Mouse (Mus musculus): ENCODE measurements around the gene Rpl27. TPM values are rescaled to one million over a fixed set of nuclear protein-coding genes. Genes with fewer than 3 reads are reported as not detected.

Gene Rpl27
- total and polyA plus RNA-seq, 3 experiments = 909 to 5,728 (median 3,039) TPM

DNA sequence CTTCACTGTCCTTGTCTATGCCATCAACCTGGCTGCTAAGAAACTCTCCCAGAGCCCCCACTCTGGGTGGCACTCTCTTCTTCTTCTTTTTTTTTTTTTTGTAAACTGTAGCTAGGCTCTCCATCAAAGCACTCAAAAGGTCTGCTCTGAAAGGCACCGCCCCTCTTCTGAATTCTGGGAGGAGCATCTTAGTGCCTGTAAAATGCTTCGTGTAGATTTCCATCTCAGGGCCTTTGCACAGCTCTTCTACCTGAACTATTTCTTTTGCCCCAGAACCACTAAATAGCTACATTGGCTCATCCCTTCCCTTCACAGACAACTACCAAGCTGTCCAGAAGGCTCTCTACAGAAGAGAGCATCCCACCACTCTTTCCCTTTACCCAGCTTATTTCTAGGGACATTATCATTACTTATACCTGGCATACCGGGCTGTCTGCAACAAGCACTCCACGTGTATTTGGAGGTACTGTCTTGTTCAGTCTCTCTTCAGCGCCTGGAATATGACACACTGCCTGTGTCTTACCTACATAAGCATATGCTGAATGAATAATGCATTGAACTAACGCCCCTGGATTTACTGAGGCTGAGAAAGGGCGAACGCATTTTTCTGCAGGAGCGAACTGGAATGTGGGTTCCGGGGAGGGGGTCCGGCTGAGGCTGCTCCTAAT is 25.5 kb upstream of the Rpl27 start:
- TF ChIP-seq POLR2AphosphoS2 (IDR thresholded peaks at IDR 0.05; ENCODE audit: low read depth, low read length) (no peak), ZC3H11A (IDR thresholded peaks at IDR 0.05; ENCODE audit: low read depth, low read length) (no peak), MAFK (IDR thresholded peaks at IDR 0.05; ENCODE audit: insufficient replicate concordance, low read length) (no peak), MAX (IDR thresholded peaks at IDR 0.05; ENCODE audit: low read length) (peak; percentile 77; the same call in 1 of the 2 replicates), NELFE (IDR thresholded peaks at IDR 0.05; ENCODE audit: low read depth, low read length) (peak; percentile 63), ZKSCAN1 (IDR thresholded peaks at IDR 0.05; ENCODE audit: borderline replicate concordance, low read depth, low read length) (no peak), ZNF384 (IDR thresholded peaks at IDR 0.05; ENCODE audit: low read depth, low read length) (peak; percentile 84), CHD2 (IDR thresholded peaks at IDR 0.05; ENCODE audit: low read length) (no peak), ETS1 (conservative IDR thresholded peaks at IDR 0.05; ENCODE audit: low read depth, low read length) (no peak), RAD21 (IDR thresholded peaks at IDR 0.05; ENCODE audit: low read depth, low read length) (no peak), GABPA (IDR thresholded peaks at IDR 0.05; ENCODE audit: insufficient replicate concordance, low read depth, low read length) (no peak), ELF1 (IDR thresholded peaks at IDR 0.05; ENCODE audit: low read depth, low read length) (no peak), PAX5 (IDR thresholded peaks at IDR 0.05; ENCODE audit: low read length) (no peak), MEF2A (IDR thresholded peaks at IDR 0.05; ENCODE audit: borderline replicate concordance, low read depth, low read length) (no peak), TCF12 (IDR thresholded peaks at IDR 0.05; ENCODE audit: low read depth, low read length) (0 out of 2 replicates have a peak, but pooled peaks have one; percentile 27), HCFC1 (IDR thresholded peaks at IDR 0.05; ENCODE audit: low read depth, low read length) (peak; percentile 41), ZMIZ1 (IDR thresholded peaks at IDR 0.05; ENCODE audit: low read depth, low read length) (peak; percentile 33; the same call in 1 of the 2 replicates), NRF1 (IDR thresholded peaks at IDR 0.05; ENCODE audit: low read depth, low read length) (peak; percentile 39; the same call in 1 of the 2 replicates), JUND (conservative IDR thresholded peaks at IDR 0.05; ENCODE audit: low read depth, low read length) (no peak), MYC (IDR thresholded peaks at IDR 0.05; ENCODE audit: low read depth, low read length) (0 out of 2 replicates have a peak, but pooled peaks have one; percentile 62), RCOR1 (conservative IDR thresholded peaks at IDR 0.05; ENCODE audit: low read depth, low read length) (0 out of 2 replicates have a peak, but pooled peaks have one; percentile 22), USF1 (IDR thresholded peaks at IDR 0.05; ENCODE audit: low read depth, low read length) (no peak), IRF4 (IDR thresholded peaks at IDR 0.05; ENCODE audit: low read depth, low read length) (0 out of 2 replicates have a peak, but pooled peaks have one; percentile 11), E2F4 (IDR thresholded peaks at IDR 0.05; ENCODE audit: insufficient replicate concordance, low read depth, low read length) (no peak), USF2 (conservative IDR thresholded peaks at IDR 0.05; ENCODE audit: low read depth, low read length) (no peak), POLR2A (IDR thresholded peaks at IDR 0.05; ENCODE audit: low read depth, low read length) (peak; percentile 30; the same call in 1 of the 2 replicates), SIN3A (IDR thresholded peaks at IDR 0.05; ENCODE audit: low read length) (peak; percentile 74), MXI1 (IDR thresholded peaks at IDR 0.05; ENCODE audit: low read depth, low read length) (no peak), CHD1 (IDR thresholded peaks at IDR 0.05; ENCODE audit: low read depth, low read length) (0 out of 2 replicates have a peak, but pooled peaks have one; percentile 16), TBP (conservative IDR thresholded peaks at IDR 0.05; ENCODE audit: low read depth, low read length) (peak; percentile 36; the same call in 1 of the 2 replicates), EP300 (IDR thresholded peaks at IDR 0.05; ENCODE audit: low read length) (no peak), SMC3 (IDR thresholded peaks at IDR 0.05; ENCODE audit: low read depth, low read length) (no peak), KAT2A (IDR thresholded peaks at IDR 0.05; ENCODE audit: insufficient replicate concordance, low read length) (0 out of 2 replicates have a peak, but pooled peaks have one; percentile 40), UBTF (IDR thresholded peaks at IDR 0.05; ENCODE audit: low read depth, low read length) (no peak), JUN (IDR thresholded peaks at IDR 0.05; ENCODE audit: insufficient read depth, low read depth, low read length) (no peak), MAZ (IDR thresholded peaks at IDR 0.05; ENCODE audit: low read depth, low read length) (0 out of 2 replicates have a peak, but pooled peaks have one; percentile 23), CTCF (conservative IDR thresholded peaks at IDR 0.05 in 1 of 2, IDR thresholded peaks at IDR 0.05 in 1 of 2; ENCODE audit: low read depth in 2 of 2, low read length in 2 of 2) (no peak), BHLHE40 (IDR thresholded peaks at IDR 0.05; ENCODE audit: low read depth, low read length) (no peak)
- dilution Hi-C loops (cut with MboI; ENCODE audit: extremely low pct_ligation_motif_present, extremely low pct_unique_long_range_greater_than_20kb, low sequenced_read_pairs) = no loop called here
- Histone ChIP-seq H3K27ac (ENCODE audit: insufficient read depth, low read depth) (peak overlapping the region; percentile 44), H3K36me3 (replicated peaks in 1 of 2; ENCODE audit: control insufficient read depth in 1 of 2, insufficient read depth in 1 of 2, low read length in 1 of 2) (peaks cover 19 to 31% of the 10 kb centered on the region in 2 experiments), H3K4me1 (ENCODE audit: control insufficient read depth in 1 of 2, insufficient read depth in 2 of 2) (peaks cover 0 to 23% of the 10 kb centered on the region in 2 experiments; a peak in 2 of 4 replicates), H3K9ac (ENCODE audit: insufficient read depth, low read depth) (peak overlapping the region; percentile 65), H3K4me2 (ENCODE audit: insufficient read depth, low read depth, poor library complexity, severe bottlenecking) (peak overlapping the region; percentile 90), H3K27me3 (replicated peaks) (no peaks in the 10 kb centered on the region), H3K79me2 (replicated peaks; ENCODE audit: control insufficient read depth, extremely low read depth, insufficient read depth, poor library complexity, severe bottlenecking) (peaks cover 12% of the 10 kb centered on the region), H3K9me3 (replicated peaks; ENCODE audit: low read length) (no peaks in the 10 kb centered on the region), H3K4me3 (replicated peaks in 1 of 3; ENCODE audit: low read depth in 2 of 3, low read length in 2 of 3, poor library complexity in 1 of 3) (peak overlapping the region; percentile 76 to 94 (median 78))
- peak; percentile 85 for DNase-seq (ENCODE audit: extremely low read depth)
- in situ Hi-C loops (cut with MboI; ENCODE audit: low pct_ligation_motif_present, low pct_unique_long_range_greater_than_20kb, low sequenced_read_pairs) = no loop called here
